In the genomic region with DNA sequence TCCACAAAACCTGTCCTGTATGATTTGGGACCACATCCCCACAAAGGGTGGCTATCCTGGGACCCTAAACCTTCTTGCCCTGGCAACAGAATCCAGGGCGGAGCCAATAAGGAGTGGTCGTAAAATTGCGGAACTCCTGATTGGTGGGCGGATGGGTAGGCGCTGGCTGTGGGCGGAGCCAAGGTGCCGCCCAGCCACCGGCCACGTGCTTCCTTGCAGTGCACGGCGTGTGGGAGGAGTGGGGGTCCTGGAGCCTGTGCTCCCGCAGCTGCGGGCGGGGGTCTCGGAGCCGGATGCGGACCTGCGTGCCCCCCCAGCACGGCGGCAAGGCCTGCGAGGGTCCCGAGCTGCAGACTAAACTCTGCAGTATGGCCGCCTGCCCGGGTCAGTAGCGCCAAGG, we compare ENCODE assay signal across 8 mouse cellular contexts. TPM values are rescaled to one million over a fixed set of nuclear protein-coding genes. Genes with fewer than 3 reads are reported as not detected.
DNase-seq lines count a peak whose midpoint lies in the region; ATAC-seq and TF ChIP-seq lines count a peak whose summit lies in the region.

No protein-coding gene starts in this region.

- peak overlapping the region; percentile 39 for H3K4me2 ChIP-seq in forebrain, embryonic 14.5 days (ENCODE audit: low read length)
- peak overlapping the region; percentile 30; the same call in 1 of the 2 replicates for H3K4me2 ChIP-seq in liver, embryonic 14.5 days (ENCODE audit: low read depth)

- peaks cover 8% of the 10 kb centered on the region for H3K4me1 ChIP-seq in thymus, adult 2 months (replicated peaks; ENCODE audit: control insufficient read depth, insufficient read depth, low read length)
- H3K4me1 ChIP-seq in forebrain, embryonic 14.5 days (ENCODE audit: control insufficient read depth, insufficient read depth, low read length): peaks cover 6% of the 10 kb centered on the region; the same call in 1 of the 2 replicates
- H3K4me1 ChIP-seq in liver, embryonic 14.5 days (replicated peaks; ENCODE audit: control insufficient read depth in 2 of 2, insufficient read depth in 2 of 2, low read length in 1 of 2): no peaks in the 10 kb centered on the region
- peaks cover 16% of the 10 kb centered on the region for H3K4me1 ChIP-seq in testis, adult 2 months (ENCODE audit: control insufficient read depth, insufficient read depth, low read length)

- no peaks in the 10 kb centered on the region for H3K9me3 ChIP-seq in forebrain, embryonic 14.5 days (replicated peaks; ENCODE audit: control insufficient read depth, low read length)
- no peaks in the 10 kb centered on the region for H3K9me3 ChIP-seq in liver, embryonic 14.5 days (ENCODE audit: control insufficient read depth, low read length)

- no peaks in the 10 kb centered on the region; the same call in 1 of the 2 replicates for H3K27me3 ChIP-seq in thymus, adult 2 months (ENCODE audit: control insufficient read depth, insufficient read depth, low read length)
- H3K27me3 ChIP-seq in forebrain, embryonic 14.5 days (replicated peaks; ENCODE audit: control insufficient read depth, insufficient read depth, low read length): no peaks in the 10 kb centered on the region
- peaks cover 6% of the 10 kb centered on the region; the same call in 1 of the 2 replicates for H3K27me3 ChIP-seq in liver, embryonic 14.5 days (ENCODE audit: control insufficient read depth, insufficient read depth, low read length)
- no peaks in the 10 kb centered on the region for H3K27me3 ChIP-seq in testis, adult 2 months (ENCODE audit: control insufficient read depth, insufficient read depth, low read length)

- no peak for TF ChIP-seq POLR2A in thymus, adult 2 months (IDR thresholded peaks at IDR 0.05; ENCODE audit: control insufficient read depth, extremely low read depth, insufficient read depth, low read length, poor library complexity)
- no peak for TF ChIP-seq POLR2A in testis, adult 2 months (IDR thresholded peaks at IDR 0.05; ENCODE audit: control insufficient read depth, low read depth, low read length)

- no peak for TF ChIP-seq CTCF in thymus, adult 2 months (IDR thresholded peaks at IDR 0.05; ENCODE audit: borderline replicate concordance, control insufficient read depth, extremely low read depth, insufficient read depth, low read length, poor library complexity)
- TF ChIP-seq CTCF in liver, embryonic 14.5 days (IDR thresholded peaks at IDR 0.05; ENCODE audit: low read depth): no peak
- TF ChIP-seq CTCF in testis, adult 2 months (IDR thresholded peaks at IDR 0.05; ENCODE audit: control insufficient read depth, insufficient read depth, insufficient replicate concordance, low read depth, low read length): no peak

- no peak for ATAC-seq in forebrain, embryonic 14.5 days
- no peak for ATAC-seq in liver, embryonic 14.5 days (ENCODE audit: insufficient read depth)
- no peak for ATAC-seq in activated CD4-positive, CD25-positive, alpha-beta regulatory T cell, adult 4 months

- H3K4me3 ChIP-seq in thymus, adult 2 months (ENCODE audit: control insufficient read depth, insufficient read depth, low read length): no peak overlapping the region
- H3K4me3 ChIP-seq in forebrain, embryonic 14.5 days (ENCODE audit: low read depth, low read length): no peak overlapping the region
- no peak overlapping the region for H3K4me3 ChIP-seq in liver, embryonic 14.5 days (ENCODE audit: insufficient read depth in 1 of 2, low read depth in 2 of 2, low read length in 2 of 2)
- H3K4me3 ChIP-seq in testis, adult 2 months (ENCODE audit: control insufficient read depth, low read depth, low read length): peak overlapping the region; percentile 41

- H3K9ac ChIP-seq in forebrain, embryonic 14.5 days (ENCODE audit: low read length): no peak overlapping the region
- H3K9ac ChIP-seq in liver, embryonic 14.5 days (replicated peaks): no peak overlapping the region

- DNase-seq in thymus, postnatal 14 days: peak; percentile 18
- no peak for DNase-seq in thymus, adult 2 months
- no peak for DNase-seq in forebrain, embryonic 14.5 days (ENCODE audit: low spot score)
- DNase-seq in liver, embryonic 14.5 days (ENCODE audit: low read depth in 3 of 3, low spot score in 3 of 3): no peak
- DNase-seq in right cerebral cortex, postnatal 14 days: no peak
- DNase-seq in thymus, postnatal 10 days (ENCODE audit: low spot score in 2 of 2): no peak

- WGBS in thymus, adult 2 months: 17% methylated on average over 25 of the region's 25 CpGs
- WGBS in forebrain, embryonic 14.5 days: 19% methylated on average over 25 of the region's 25 CpGs
- 10% methylated on average over 25 of the region's 25 CpGs for WGBS in liver, embryonic 14.5 days (ENCODE audit: insufficient replicate concordance)

- H3K27ac ChIP-seq in thymus, adult 2 months (ENCODE audit: control insufficient read depth, insufficient read depth, low read length): no peak overlapping the region
- no peak overlapping the region for H3K27ac ChIP-seq in forebrain, embryonic 14.5 days (ENCODE audit: low read depth, low read length)
- H3K27ac ChIP-seq in liver, embryonic 14.5 days: no peak overlapping the region
- no peak overlapping the region for H3K27ac ChIP-seq in testis, adult 2 months (ENCODE audit: control insufficient read depth, insufficient read depth, low read depth, low read length)

- H3K36me3 ChIP-seq in thymus, adult 2 months (ENCODE audit: control insufficient read depth, insufficient read depth, low read length): no peaks in the 10 kb centered on the region
- H3K36me3 ChIP-seq in forebrain, embryonic 14.5 days (ENCODE audit: control insufficient read depth, insufficient read depth, low read length): peaks cover 32% of the 10 kb centered on the region
- no peaks in the 10 kb centered on the region for H3K36me3 ChIP-seq in liver, embryonic 14.5 days (replicated peaks; ENCODE audit: control insufficient read depth, insufficient read depth, low read depth)
- no peaks in the 10 kb centered on the region for H3K36me3 ChIP-seq in testis, adult 2 months (ENCODE audit: control insufficient read depth, insufficient read depth, low read length)

- no peak for TF ChIP-seq EP300 in liver, embryonic 14.5 days (IDR thresholded peaks at IDR 0.05; ENCODE audit: low read depth)

RNA-seq across cellular contexts. Expression of gene Adgrb2, which starts 21.9 kb away (rescaled TPM):
- polyA plus RNA-seq in thymus, adult 2 months (2012; rRNA removed): 5.8 and 6.7 TPM in 2 replicates
- polyA plus RNA-seq in forebrain, embryonic 14.5 days (2014; fragmentation: Nextera tagmentation; extraction: Ambion mirVana): 6.6 and 12.3 TPM in 2 replicates
- polyA plus RNA-seq in liver, embryonic 14.5 days (2012; rRNA removed): 0.22 and 0.24 TPM in 2 replicates
- 0.15 TPM in 1 of 2 replicates, not detected in the other for polyA plus RNA-seq in liver, embryonic 14.5 days (2014; fragmentation: Nextera tagmentation; extraction: Ambion mirVana)
- 1.2 and 1.6 TPM in 2 replicates for polyA plus RNA-seq in testis, adult 2 months (2012; rRNA removed)
- polyA plus RNA-seq in activated CD4-positive, CD25-positive, alpha-beta regulatory T cell, adult 4 months (2017; shearing (Covaris generic)): 1 to 10 TPM in 1 of 2 experiments, not detected in 1; 1.4 TPM

RNA-seq across cellular contexts. Expression of gene Col16a1, which starts 41.1 kb away (rescaled TPM):
- polyA plus RNA-seq in thymus, adult 2 months (2012; rRNA removed): 2.6 and 4.4 TPM in 2 replicates
- 4.0 and 5.7 TPM in 2 replicates for polyA plus RNA-seq in forebrain, embryonic 14.5 days (2014; fragmentation: Nextera tagmentation; extraction: Ambion mirVana)
- 2.0 and 3.0 TPM in 2 replicates for polyA plus RNA-seq in liver, embryonic 14.5 days (2012; rRNA removed)
- 1.5 and 2.3 TPM in 2 replicates for polyA plus RNA-seq in liver, embryonic 14.5 days (2014; fragmentation: Nextera tagmentation; extraction: Ambion mirVana)
- 111 and 116 TPM in 2 replicates for polyA plus RNA-seq in testis, adult 2 months (2012; rRNA removed)
- not detected for polyA plus RNA-seq in activated CD4-positive, CD25-positive, alpha-beta regulatory T cell, adult 4 months (2017; shearing (Covaris generic))

Comparison
In these comparisons a context has a peak if more than half of its experiments do, and no peak if none do; other contexts are left out.
1. RNA of gene Col16a1, which starts 41.1 kb away (polyA plus RNA-seq): 111 to 116 TPM in testis, adult 2 months; 2.6 to 4.4 TPM in thymus, adult 2 months, 4.0 to 5.7 TPM in forebrain, embryonic 14.5 days, 1.5 to 3.0 TPM in liver, embryonic 14.5 days and not detected in activated CD4-positive, CD25-positive, alpha-beta regulatory T cell, adult 4 months; every median in the first group is over 10 times any median in the second.